Mouse (Mus musculus): ENCODE measurements around the gene Cds2.

GRCm38 (mm10) chr2:132286376-132287076, 23.6 kb downstream of the Cds2 start:
- TF ChIP-seq POLR2A (IDR thresholded peaks at IDR 0.05; ENCODE audit: extremely low read depth, insufficient read depth, low read length) = no peak
- TF ChIP-seq CTCF (IDR thresholded peaks at IDR 0.05; ENCODE audit: low read depth, low read length) = no peak
